Mouse (Mus musculus) CH12.LX (cell line): ENCODE results near the gene Hdlbp. TPM values are rescaled to one million over a fixed set of nuclear protein-coding genes. Genes with fewer than 3 reads are reported as not detected.

Experiments used
- DNase-seq: peaks from one replicate; pipeline ENCODE4 v3.0.0-alpha.2; 2013; ENCODE audit errors: extremely low read depth
- H3K27ac ChIP-seq: 2 replicates; pipeline ENCODE4 v1.5.1; 2012; ENCODE audit warnings: low read depth, mild to moderate bottlenecking, control low read depth, moderate library complexity; ENCODE audit not compliant: insufficient read depth
- H3K27me3 ChIP-seq: replicated peaks from 2 replicates; pipeline ENCODE3; 2012; ENCODE audit warnings: inconsistent platforms
- H3K36me3 ChIP-seq, 2 experiments: replicated peaks in 1 of 2; 2 replicates each; pipeline versions ENCODE3 to v1.6.1; 2012; ENCODE audit warnings: inconsistent platforms in 1 of 2, low read length in 1 of 2, mild to moderate bottlenecking in 1 of 2, mixed read lengths in 1 of 2, moderate library complexity in 1 of 2; ENCODE audit not compliant: control insufficient read depth in 1 of 2, insufficient read depth in 1 of 2
- H3K4me1 ChIP-seq, 2 experiments: 2 replicates each; pipeline ENCODE4 v1.6.1; 2012; ENCODE audit warnings: inconsistent platforms in 1 of 2, moderate library complexity in 1 of 2; ENCODE audit not compliant: insufficient read depth in 2 of 2, control insufficient read depth in 1 of 2
- H3K4me2 ChIP-seq: 2 replicates; pipeline ENCODE4 v1.6.1; 2012; ENCODE audit warnings: low read depth, mild to moderate bottlenecking, control low read depth; ENCODE audit not compliant: poor library complexity, insufficient read depth, severe bottlenecking
- H3K4me3 ChIP-seq, 3 experiments: fragments of 150-350 bp in 1 of 3; sonication (generic) in 1 of 3; replicated peaks in 1 of 3; 2 replicates each; pipeline versions ENCODE3 to v1.5.1; 2011 to 2012; ENCODE audit warnings: low read depth in 2 of 3, low read length in 2 of 3, mild to moderate bottlenecking in 2 of 3, moderate library complexity in 2 of 3, control low read depth in 1 of 3, improper control_type of control experiment in 1 of 3, inconsistent platforms in 1 of 3, mixed read lengths in 1 of 3; ENCODE audit not compliant: poor library complexity in 1 of 3
- H3K79me2 ChIP-seq: replicated peaks from 2 replicates; pipeline ENCODE4 v1.6.1; 2012; ENCODE audit warnings: mild to moderate bottlenecking, moderate library complexity; ENCODE audit not compliant: control insufficient read depth, poor library complexity, insufficient read depth, severe bottlenecking; ENCODE audit errors: extremely low read depth
- H3K9ac ChIP-seq: 2 replicates; pipeline ENCODE4 v1.6.1; 2012; ENCODE audit warnings: low read depth, mild to moderate bottlenecking, control low read depth, moderate library complexity; ENCODE audit not compliant: insufficient read depth
- H3K9me3 ChIP-seq: replicated peaks from 2 replicates; pipeline ENCODE3; 2012; ENCODE audit warnings: low read length, inconsistent platforms, mixed read lengths
- CHD1 ChIP-seq: IDR thresholded peaks from 2 replicates; pipeline ENCODE4 v1.6.1; 2012; ENCODE audit warnings: low read depth, low read length, improper control_type of control experiment, inconsistent platforms
- CHD2 ChIP-seq: IDR thresholded peaks from 2 replicates; pipeline ENCODE4 v1.6.1; 2011; ENCODE audit warnings: low read length, improper control_type of control experiment
- E2F4 ChIP-seq: IDR thresholded peaks from 2 replicates; pipeline ENCODE4 v1.6.1; 2011; ENCODE audit warnings: low read depth, low read length, improper control_type of control experiment; ENCODE audit not compliant: insufficient replicate concordance
- ELF1 ChIP-seq: IDR thresholded peaks from 2 replicates; pipeline ENCODE4 v1.6.1; 2014; ENCODE audit warnings: low read depth, mild to moderate bottlenecking, inconsistent platforms, low read length, improper control_type of control experiment
- EP300 ChIP-seq: IDR thresholded peaks from 2 replicates; pipeline ENCODE4 v1.6.1; 2011; ENCODE audit warnings: low read length, improper control_type of control experiment
- GABPA ChIP-seq: IDR thresholded peaks from 2 replicates; pipeline ENCODE4 v1.6.1; 2012; ENCODE audit warnings: low read depth, low read length, improper control_type of control experiment, inconsistent platforms; ENCODE audit not compliant: insufficient replicate concordance
- HCFC1 ChIP-seq: IDR thresholded peaks from 2 replicates; pipeline ENCODE4 v1.6.1; 2012; ENCODE audit warnings: low read depth, mild to moderate bottlenecking, inconsistent platforms, low read length, improper control_type of control experiment
- MAFK ChIP-seq: IDR thresholded peaks from 2 replicates; pipeline ENCODE4 v1.6.1; 2011; ENCODE audit warnings: low read length, improper control_type of control experiment; ENCODE audit not compliant: insufficient replicate concordance
- MAX ChIP-seq: IDR thresholded peaks from 2 replicates; pipeline ENCODE4 v1.6.1; 2011; ENCODE audit warnings: low read length, improper control_type of control experiment
- MAZ ChIP-seq: IDR thresholded peaks from 2 replicates; pipeline ENCODE4 v1.6.1; 2012; ENCODE audit warnings: low read depth, mild to moderate bottlenecking, inconsistent platforms, low read length, improper control_type of control experiment, moderate library complexity
- MXI1 ChIP-seq: IDR thresholded peaks from 2 replicates; pipeline ENCODE4 v1.6.1; 2011; ENCODE audit warnings: mild to moderate bottlenecking, low read depth, low read length, improper control_type of control experiment
- MYC ChIP-seq: IDR thresholded peaks from 2 replicates; pipeline ENCODE4 v1.6.1; 2011; ENCODE audit warnings: low read depth, mild to moderate bottlenecking, improper control_type of control experiment, low read length
- NELFE ChIP-seq: IDR thresholded peaks from 2 replicates; pipeline ENCODE4 v1.6.1; 2011; ENCODE audit warnings: low read depth, low read length, improper control_type of control experiment
- RCOR1 ChIP-seq: conservative IDR thresholded peaks from 2 replicates; pipeline ENCODE4 v1.6.1; 2012; ENCODE audit warnings: low read depth, mild to moderate bottlenecking, inconsistent platforms, low read length, improper control_type of control experiment
- SIN3A ChIP-seq: IDR thresholded peaks from 2 replicates; pipeline ENCODE4 v1.6.1; 2012; ENCODE audit warnings: low read length, improper control_type of control experiment, inconsistent platforms
- TBP ChIP-seq: conservative IDR thresholded peaks from 2 replicates; pipeline ENCODE4 v1.6.1; 2011; ENCODE audit warnings: low read depth, low read length, improper control_type of control experiment
- TCF12 ChIP-seq: IDR thresholded peaks from 2 replicates; pipeline ENCODE4 v1.6.1; 2014; ENCODE audit warnings: low read depth, mild to moderate bottlenecking, inconsistent platforms, low read length, improper control_type of control experiment
- UBTF ChIP-seq: IDR thresholded peaks from 2 replicates; pipeline ENCODE4 v1.6.1; 2012; ENCODE audit warnings: low read depth, mild to moderate bottlenecking, inconsistent platforms, low read length, improper control_type of control experiment, moderate library complexity
- USF1 ChIP-seq: IDR thresholded peaks from 2 replicates; pipeline ENCODE4 v1.6.1; 2014; ENCODE audit warnings: low read depth, mild to moderate bottlenecking, inconsistent platforms, low read length, improper control_type of control experiment
- USF2 ChIP-seq: conservative IDR thresholded peaks from 2 replicates; pipeline ENCODE4 v1.6.1; 2011; ENCODE audit warnings: low read depth, low read length, improper control_type of control experiment
- ZKSCAN1 ChIP-seq: IDR thresholded peaks from 2 replicates; pipeline ENCODE4 v1.6.1; 2012; ENCODE audit warnings: low read depth, inconsistent platforms, low read length, improper control_type of control experiment, borderline replicate concordance
- ZMIZ1 ChIP-seq: IDR thresholded peaks from 2 replicates; pipeline ENCODE4 v1.6.1; 2012; ENCODE audit warnings: low read depth, mild to moderate bottlenecking, inconsistent platforms, low read length, improper control_type of control experiment
- ZNF384 ChIP-seq: IDR thresholded peaks from 2 replicates; pipeline ENCODE4 v1.6.1; 2012; ENCODE audit warnings: low read depth, low read length, improper control_type of control experiment, inconsistent platforms
- dilution Hi-C: fragments of 300-500 bp; cut with MboI; formaldehyde crosslinking; loops from 2 replicates; pipeline ENCODE4 v1.14.3; 2020; ENCODE audit warnings: low sequenced_read_pairs; ENCODE audit not compliant: extremely low pct_unique_long_range_greater_than_20kb, extremely low pct_ligation_motif_present
- in situ Hi-C: fragments of 300-500 bp; cut with MboI; formaldehyde crosslinking; loops from 3 replicates; pipeline ENCODE4 v1.14.3; 2019; ENCODE audit warnings: low sequenced_read_pairs, low pct_ligation_motif_present, low pct_unique_long_range_greater_than_20kb, mixed read lengths
- polyA plus RNA-seq: library from polyadenylated mRNA; unstranded; fragments of >175 nt; gene quantifications from 2 replicates; pipeline ENCODE4 v1.2.1, GENCODE M21; 2012; ENCODE audit warnings: low read depth; ENCODE audit not compliant: insufficient read length
- total RNA-seq, 2 experiments: library from RNA; depleted of rRNA; stranded (reverse); fragments of 300-350 nt in 1 of 2; fragments of >200 nt in 1 of 2; gene quantifications; 2 replicates each; pipeline ENCODE4 v1.2.3; 2012 to 2014

Hdlbp gene
- total and polyA plus RNA-seq, 3 experiments: 106 to 178 (median 114) TPM

DNA sequence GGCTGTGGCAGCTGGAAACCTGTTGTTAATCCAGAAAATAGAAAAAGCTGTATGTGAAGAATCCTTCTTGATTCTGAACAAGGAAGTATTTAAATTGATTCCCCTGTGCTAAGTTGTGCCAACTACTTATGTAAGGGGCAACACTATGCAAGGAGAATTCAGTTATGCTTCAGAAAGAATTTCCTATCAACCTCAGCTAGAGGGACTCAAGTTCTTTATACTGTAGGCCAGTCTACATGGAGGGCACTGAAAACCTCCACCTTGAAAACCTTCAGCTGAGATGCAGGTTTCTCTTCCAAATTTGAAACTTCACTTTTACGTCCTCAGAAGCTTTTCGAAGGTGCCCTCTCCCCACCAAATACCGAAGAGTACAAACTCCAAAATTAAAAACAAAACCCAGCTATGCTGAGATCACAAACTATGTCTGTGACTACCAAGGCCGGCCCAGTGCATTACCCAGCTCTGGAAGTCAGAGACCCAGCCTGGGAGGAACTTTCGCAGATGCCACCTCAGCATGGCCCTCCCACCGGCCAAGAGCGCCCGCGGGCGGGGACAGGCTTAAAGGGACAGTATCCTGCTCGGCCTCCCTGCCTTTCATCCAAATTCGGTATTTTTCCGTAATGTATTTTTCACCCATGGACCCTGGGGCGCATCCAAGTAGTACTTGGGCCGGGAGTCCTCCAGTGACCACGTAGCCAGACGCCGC lies 34.1 kb downstream of the Hdlbp start:
- Histone ChIP-seq H3K4me1 (peaks cover 6 to 34% of the 10 kb centered on the region in 2 experiments; a peak in 3 of 4 replicates), H3K9ac (peak overlapping the region; percentile 99), H3K79me2 (peaks cover 53% of the 10 kb centered on the region), H3K9me3 (no peaks in the 10 kb centered on the region), H3K4me2 (peak overlapping the region; percentile 90), H3K4me3 (peak overlapping the region; percentile 69 to 95 (median 84)), H3K27ac (peak overlapping the region; percentile 63), H3K27me3 (no peaks in the 10 kb centered on the region), H3K36me3 (peaks cover 15 to 35% of the 10 kb centered on the region in 2 experiments)
- DNase-seq: peak; percentile 64
- TF ChIP-seq SIN3A (peak; percentile 75), MAZ (no peak; the same call in 1 of the 2 replicates), MXI1 (peak; percentile 49; the same call in 1 of the 2 replicates), TCF12 (peak; percentile 29; the same call in 1 of the 2 replicates), USF1 (no peak), NELFE (no peak), UBTF (peak; percentile 23; the same call in 1 of the 2 replicates), HCFC1 (no peak), MAX (no peak), ZMIZ1 (no peak; the same call in 1 of the 2 replicates), EP300 (no peak), GABPA (no peak), MAFK (peak; percentile 58; the same call in 1 of the 2 replicates)
- dilution Hi-C loops (no loop called here), in situ Hi-C loops (no loop called here)

DNA sequence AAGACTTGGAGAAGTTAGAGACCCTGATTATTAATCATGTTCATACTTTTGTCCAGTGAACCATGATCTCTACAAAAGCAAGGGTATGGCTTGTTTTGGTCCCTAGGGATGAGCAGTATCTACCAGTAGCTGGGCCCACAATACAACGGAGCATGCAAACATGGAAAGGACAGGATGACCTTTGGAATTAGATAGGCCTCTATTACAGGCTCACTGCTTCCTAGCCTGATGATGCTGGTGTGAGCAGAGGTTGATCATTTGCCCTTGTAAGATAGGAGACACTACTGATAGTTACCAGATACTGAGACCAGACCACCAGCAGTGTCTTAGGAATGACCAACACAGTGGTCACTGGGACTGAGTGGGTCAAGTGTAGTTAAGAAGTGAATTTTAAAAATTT lies 39.3 kb downstream of the Hdlbp start:
- no peak overlapping the region for H3K9ac ChIP-seq
- H3K4me3 ChIP-seq: no peak overlapping the region
- in situ Hi-C loops (no loop called here), dilution Hi-C loops (no loop called here)
- H3K27ac ChIP-seq: no peak overlapping the region
- H3K4me1 ChIP-seq: peaks cover 4 to 30% of the 10 kb centered on the region in 2 experiments; a peak in 3 of 4 replicates
- no peaks in the 10 kb centered on the region for H3K27me3 ChIP-seq
- H3K79me2 ChIP-seq: peaks cover 44% of the 10 kb centered on the region
- no peaks in the 10 kb centered on the region for H3K9me3 ChIP-seq
- TF ChIP-seq RCOR1 (no peak), E2F4 (no peak), TBP (no peak), USF1 (no peak), CHD2 (no peak), USF2 (no peak), ELF1 (no peak), ZNF384 (no peak), MYC (no peak), ZKSCAN1 (no peak), NELFE (no peak), SIN3A (no peak), CHD1 (no peak), ZMIZ1 (no peak)
- TF ChIP-seq, all 38 proteins: peak for 0
- DNase-seq: no peak
- Histone ChIP-seq H3K36me3 (peaks cover 51 to 79% of the 10 kb centered on the region in 2 experiments), H3K4me2 (no peak overlapping the region)
